Mouse (Mus musculus): Measurements from ENCODE around the gene Mrpl20. TPM values are rescaled to one million over a fixed set of nuclear protein-coding genes. Genes with fewer than 3 reads are reported as not detected.
"Not testable (repeated sequence)": the region's sequence is repeated elsewhere in the genome, so short reads cannot be mapped to it uniquely, and the experiment has no call there.

Mrpl20 gene
- polyA plus RNA-seq, 2 experiments from 2014 or later, result 160 to 164 TPM

DNA sequence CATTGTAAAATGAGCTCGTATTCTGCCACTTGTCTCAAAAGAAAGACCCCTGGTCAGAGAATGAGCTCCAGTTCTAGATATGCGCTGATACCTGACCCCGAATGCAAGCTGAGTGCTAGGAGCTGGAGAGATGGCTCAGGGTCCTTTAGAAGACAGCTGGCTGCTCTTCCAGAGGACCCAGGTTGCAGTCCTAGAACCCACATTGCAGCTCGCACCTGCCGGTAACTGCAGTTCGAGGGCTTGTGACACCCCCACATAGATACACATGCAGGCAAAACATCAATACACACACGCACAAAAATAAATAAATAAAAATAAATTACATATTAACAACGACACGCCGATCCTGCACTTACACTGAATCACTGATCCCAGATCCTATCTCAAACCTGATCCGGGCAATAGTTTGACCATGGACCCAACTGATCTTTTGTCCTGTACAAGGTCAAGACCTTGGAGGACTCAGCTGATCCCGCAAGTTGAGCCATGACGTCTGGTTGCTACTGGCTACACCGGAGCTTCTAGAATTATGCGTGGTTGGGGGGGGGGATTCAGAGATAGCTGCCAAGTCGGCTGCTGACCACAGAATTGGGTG lies 19.1 kb upstream of the Mrpl20 start:
- no peak for ATAC-seq

GRCm38 (mm10) chr4:155784081-155784701 lies 18.5 kb upstream of the Mrpl20 start:
- no peak for ATAC-seq

DNA sequence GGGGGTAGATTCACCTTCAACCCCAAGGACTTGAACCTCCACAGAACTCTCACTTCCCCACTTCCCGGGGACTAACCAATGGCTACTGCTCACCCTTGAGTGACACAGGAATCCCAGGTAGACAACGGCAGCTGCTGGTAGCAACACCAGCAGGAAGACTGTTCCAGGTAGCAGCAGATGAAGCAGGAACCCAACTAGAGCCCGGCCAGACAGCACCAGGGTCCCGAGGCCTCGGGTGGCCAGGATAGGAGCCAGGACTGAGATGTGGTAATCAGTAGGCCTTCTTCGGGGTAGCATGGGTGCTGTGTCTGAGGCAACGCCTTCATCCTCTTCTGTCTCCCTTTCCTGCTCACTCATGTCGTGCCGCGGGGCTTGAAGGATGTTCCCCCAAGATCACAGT lies 17.4 kb upstream of the Mrpl20 start:
- no peak for ATAC-seq

DNA sequence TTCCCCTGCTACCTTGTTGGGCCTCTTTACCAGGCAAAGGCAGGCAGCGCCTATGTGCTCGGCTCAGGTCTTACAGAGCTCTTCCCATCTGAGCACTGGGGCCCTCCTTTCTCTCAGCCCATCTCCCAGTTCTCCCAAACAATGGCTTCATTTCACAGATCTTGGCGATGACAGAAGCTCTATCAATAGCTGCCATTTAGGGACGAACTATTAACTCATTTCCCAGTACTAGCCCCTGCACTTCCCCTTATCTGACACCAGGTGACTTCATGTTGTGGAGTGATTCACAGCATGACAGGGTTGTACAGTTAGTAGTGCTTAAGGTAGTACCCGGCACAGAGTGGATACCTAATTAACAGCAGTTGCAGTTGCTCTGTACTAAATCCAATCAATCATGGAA lies 16.9 kb upstream of the Mrpl20 start, which contains the start of gene Tmem88b:
TSS of gene Tmem88b (minus strand) at position 56 of the 400 bp plus-strand sequence.
- ATAC-seq, result no peak

- no peak for ATAC-seq
These were observed 14.4 kb upstream of the Mrpl20 start for GRCm38 (mm10) chr4:155788300-155788699.

DNA sequence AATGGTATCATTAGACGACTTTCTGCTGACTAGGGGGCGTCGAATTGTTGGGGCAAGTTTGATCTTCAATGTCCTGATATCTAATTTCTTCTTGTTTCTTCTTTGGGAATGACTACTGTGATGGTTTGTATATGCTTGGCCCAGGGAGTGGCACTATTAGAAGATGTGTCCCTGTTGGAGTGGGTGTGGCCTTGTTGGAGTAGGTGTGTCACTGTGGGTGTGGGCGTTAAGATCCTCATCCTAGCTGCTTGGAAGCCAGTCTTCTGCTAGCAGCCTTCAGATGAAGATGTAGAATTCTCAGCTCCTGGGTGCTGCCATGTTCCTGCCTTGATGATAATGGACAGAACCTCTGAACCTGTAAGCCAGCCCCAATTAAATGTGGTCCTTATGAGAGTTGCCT lies 13.8 kb upstream of the Mrpl20 start:
- ATAC-seq, result not testable (repeated sequence)

DNA sequence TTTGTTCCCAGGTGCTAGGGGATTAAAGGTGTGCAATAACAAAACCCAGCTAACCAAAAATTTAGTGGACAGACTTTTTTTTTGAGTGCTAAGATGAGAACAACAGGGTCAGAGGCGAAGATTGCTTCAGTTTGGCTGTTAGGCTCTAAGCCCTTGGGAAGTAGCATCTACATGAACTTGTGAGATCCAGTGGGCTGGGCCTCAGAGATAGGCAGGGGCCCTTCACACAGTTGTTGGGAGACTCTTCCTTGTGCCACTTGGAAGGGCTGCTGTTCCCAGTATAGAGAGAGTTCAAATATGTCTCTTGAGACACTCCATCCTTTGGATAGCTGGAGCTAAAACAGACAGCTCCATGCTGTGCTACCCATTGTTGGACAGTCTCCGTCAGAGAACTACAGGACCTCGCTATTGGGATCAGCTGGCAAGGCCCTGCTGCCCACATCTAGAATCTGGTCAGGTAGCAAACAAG lies 12.6 kb upstream of the Mrpl20 start, which contains the start of gene Ankrd65:
TSS of gene Ankrd65 (plus strand) at position 419 of the 469 bp plus-strand sequence.
- no peak for ATAC-seq

- no peak for ATAC-seq
These were observed 12.0 kb upstream of the Mrpl20 start for GRCm38 (mm10) chr4:155790650-155791161.

DNA sequence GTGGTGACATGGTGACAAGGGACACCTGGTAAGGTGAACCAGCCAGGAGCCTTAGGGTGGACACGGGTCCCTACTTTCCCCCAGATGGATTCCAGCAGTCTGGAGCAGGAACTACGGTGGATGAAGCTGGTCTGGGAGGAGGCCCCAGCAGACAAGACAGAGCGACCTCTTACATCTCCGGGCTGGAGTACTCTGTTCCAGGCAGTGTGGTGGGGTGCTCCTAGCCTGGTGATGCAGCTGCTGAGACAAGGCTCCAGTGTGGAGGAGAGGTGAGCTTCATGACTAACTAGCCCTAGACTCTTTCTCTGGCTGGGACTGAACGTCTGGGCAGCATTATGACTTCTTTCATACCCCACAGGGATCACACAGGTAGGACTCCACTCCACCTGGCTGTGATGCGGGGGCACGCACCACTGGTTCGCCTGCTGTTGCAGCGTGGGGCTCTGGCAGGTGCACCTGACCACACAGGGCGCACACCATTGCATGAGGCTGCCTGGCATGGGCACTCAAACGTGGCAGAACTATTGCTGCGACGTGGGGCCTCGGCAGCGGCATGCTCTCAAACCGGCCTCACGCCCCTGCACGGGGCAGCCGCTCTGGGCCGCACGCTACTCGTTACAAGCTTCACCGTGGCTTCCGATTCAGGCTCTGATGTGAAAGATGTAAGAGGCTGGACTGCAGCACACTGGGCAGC lies 11.3 kb upstream of the Mrpl20 start:
- no peak for ATAC-seq

GRCm38 (mm10) chr4:155793730-155794129 lies 8.9 kb upstream of the Mrpl20 start:
- ATAC-seq, result no peak

DNA sequence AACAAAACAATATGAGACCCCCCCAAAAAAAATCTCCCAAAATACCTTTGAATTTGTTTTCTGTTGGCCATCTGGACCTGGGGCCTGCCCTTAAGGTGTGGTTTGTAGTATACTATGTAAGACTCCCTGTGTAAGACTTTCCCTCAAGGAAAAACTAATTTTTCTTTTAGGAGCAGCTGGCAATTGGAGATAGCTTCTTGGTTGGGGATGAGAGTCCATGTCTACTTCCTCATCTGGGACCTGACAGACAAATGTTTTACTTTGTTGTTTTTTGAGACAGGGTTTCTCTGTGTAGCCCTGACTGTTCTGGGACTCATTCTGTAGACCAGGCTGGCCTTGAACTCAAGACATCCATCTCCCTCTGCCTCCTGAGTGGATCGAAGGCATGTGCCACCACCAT lies 603 bp upstream of the Mrpl20 start:
- no peak for ATAC-seq

DNA sequence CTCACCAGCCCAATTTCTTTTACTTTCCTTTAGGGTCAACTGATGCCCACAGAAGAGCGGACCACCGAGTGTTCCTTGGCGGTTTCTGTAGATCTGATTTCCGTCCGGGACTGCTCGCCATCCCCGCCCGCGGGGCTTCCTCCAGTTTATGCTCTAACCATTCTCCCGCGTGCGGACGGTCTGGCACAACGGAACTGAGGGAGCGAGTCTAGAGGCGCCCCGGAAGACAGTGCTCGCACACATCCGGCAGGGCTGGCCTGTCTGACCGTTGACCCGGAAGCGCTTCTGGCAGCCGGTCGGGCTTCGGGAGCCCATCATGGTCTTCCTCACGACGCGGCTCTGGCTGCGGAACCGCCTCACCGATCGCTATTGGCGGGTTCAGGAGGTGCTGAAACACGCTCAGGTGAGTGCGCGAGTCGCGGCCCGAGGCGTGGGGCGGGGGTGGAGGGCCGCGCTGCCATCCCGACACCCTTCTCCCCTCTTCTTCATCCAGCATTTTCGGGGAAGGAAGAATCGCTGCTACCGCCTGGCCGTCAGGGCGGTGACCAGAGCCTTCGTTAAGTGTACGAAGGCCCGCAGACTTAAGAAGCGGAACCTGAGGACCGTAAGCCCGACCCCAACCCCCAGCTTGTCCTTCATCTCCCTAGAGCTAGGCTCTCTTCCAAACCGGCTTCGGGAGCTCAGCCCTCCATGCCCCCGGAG lies 813 bp downstream of the Mrpl20 start:
- ATAC-seq, result peak; percentile 90

GRCm38 (mm10) chr4:155807841-155808240 lies 5.2 kb downstream of the Mrpl20 start:
- ATAC-seq, result no peak

DNA sequence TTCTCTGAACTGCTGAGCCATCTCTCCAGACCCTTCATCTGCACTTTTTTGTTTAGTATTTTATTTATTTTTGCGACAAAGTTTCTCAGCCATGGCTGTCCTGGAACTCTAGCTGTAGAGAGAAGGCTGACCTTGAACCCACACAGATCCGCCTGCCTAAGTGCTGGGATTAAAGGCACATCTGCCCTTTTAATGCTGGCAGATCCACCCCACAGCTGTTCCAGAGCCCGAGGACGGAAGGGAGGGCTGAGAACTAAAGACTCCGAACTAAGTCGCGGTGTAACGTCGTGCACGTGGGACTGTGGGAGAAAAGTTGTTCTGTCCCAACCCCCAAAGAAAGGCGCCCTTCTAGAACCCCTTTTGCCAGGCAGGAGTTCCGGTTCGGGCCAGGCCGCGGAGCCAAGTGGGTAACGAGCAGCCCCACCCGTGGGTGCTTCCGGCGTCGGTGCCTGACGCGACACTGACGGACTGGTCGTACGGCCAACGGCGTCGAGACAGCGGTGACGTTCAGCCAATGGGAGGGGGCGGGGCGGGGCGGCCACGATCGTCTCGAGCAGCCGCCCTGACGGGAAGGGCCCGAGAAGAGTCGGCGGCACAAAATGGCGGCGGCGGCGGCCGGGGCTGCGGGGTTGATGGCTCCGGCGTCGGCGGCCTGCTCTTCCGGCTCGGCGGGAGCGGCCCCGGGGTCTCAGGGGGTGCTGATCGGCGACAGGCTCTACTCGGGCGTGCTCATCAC lies 9.4 kb downstream of the Mrpl20 start, which contains the start of gene Ccnl2:
TSS of gene Ccnl2 (plus strand) at position 561 of the 736 bp plus-strand sequence.
- peak; percentile 99 for ATAC-seq

- no peak for ATAC-seq
These were observed 10.0 kb downstream of the Mrpl20 start for GRCm38 (mm10) chr4:155812665-155813181.

DNA sequence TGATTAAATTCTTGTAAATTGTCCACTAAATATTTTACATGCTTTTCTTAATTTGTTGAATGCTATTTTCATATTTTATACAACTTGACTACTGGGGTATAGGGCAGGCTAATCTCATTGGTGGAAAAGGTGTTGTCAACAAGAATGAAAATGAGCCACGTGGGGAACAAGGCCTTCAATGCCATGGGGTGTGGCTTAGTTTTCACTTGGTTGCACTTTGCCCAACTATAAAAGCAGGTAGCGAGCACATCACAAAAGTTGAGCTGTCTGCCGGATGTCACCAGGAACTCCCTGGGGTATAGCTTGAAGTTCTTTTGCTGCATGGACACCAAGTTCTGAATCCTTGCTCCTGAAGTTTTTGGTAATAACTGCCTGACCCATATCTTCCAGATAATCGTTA lies 14.9 kb downstream of the Mrpl20 start:
- no peak for ATAC-seq

DNA sequence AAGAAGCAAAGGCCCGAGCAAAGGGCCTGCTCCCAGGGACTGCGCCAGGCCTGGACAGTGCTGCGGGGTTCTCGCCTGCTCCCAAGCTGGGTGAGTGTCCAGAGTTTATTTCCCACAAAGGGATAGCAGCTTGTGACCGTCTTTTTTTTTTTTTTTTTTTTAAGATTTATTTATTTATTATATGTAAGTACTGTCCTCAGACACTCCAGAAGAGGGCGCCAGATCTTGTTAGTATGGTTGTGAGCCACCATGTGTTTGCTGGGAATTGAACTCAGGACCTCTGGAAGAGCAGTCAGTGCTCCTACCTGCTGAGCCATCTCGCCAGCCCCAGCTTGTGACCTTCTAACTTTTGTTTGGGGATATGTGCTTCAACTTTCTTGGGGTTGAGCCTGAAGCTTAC lies 18.3 kb downstream of the Mrpl20 start:
- ATAC-seq, result no peak

- no peak for ATAC-seq
These were observed 20.8 kb downstream of the Mrpl20 start for GRCm38 (mm10) chr4:155823443-155823842.

GRCm38 (mm10) chr4:155829866-155830265 lies 27.2 kb downstream of the Mrpl20 start:
- ATAC-seq, result no peak

DNA sequence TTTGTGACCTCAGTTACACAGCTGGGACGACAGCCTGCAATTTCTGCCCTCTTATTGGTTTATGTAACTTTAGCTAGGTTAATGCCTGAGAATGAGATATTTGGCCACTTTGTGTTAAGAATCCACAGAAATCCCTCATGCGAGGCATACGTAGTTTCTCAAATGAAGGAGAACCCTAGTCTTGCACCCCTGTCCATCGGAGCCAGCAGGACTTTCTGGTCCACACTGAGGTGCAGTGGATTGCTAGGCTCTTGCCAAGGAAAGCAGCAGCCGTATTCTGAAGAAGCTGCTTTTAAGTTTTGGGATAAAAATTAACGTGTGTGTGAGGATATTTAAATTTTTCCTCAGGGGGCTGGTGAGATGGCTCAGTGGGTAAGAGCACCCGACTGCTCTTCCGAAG lies 27.9 kb downstream of the Mrpl20 start:
- ATAC-seq, result no peak

GRCm38 (mm10) chr4:155831205-155831766 lies 28.6 kb downstream of the Mrpl20 start, which contains the start of gene Aurkaip1:
Aurkaip1 (plus strand) TSS chr4:155831272.
- peak; percentile 84 for ATAC-seq

All from activated CD4-positive, CD25-positive, alpha-beta regulatory T cell, adult 4 months (primary cell).